Mouse (Mus musculus) liver, embryonic 16.5 days (tissue): Measurements from ENCODE around the gene Unc45b. TPM values are rescaled to one million over a fixed set of nuclear protein-coding genes. Genes with fewer than 3 reads are reported as not detected.

Experiments
- ATAC-seq: fragments of 200-750 bp; cut with Nextera tagmentation; 2 replicates; pipeline ENCODE4 v1.8.0; 2017; ENCODE audit warnings: low read depth, mild to moderate bottlenecking, moderate number of reproducible peaks, moderate library complexity
- H3K27ac ChIP-seq: fragments of 300-500 bp; sonication (generic); 2 replicates; pipeline ENCODE4 v1.5.1; 2014; ENCODE audit warnings: mild to moderate bottlenecking, low read length
- H3K27me3 ChIP-seq: fragments of 300-500 bp; sonication (generic); 2 replicates; pipeline ENCODE4 v1.6.1; 2014; ENCODE audit warnings: low read depth, low read length, mixed read lengths; ENCODE audit not compliant: control insufficient read depth, insufficient read depth
- H3K36me3 ChIP-seq: fragments of 300-500 bp; sonication (generic); 2 replicates; pipeline ENCODE4 v1.6.1; 2014; ENCODE audit warnings: mild to moderate bottlenecking; ENCODE audit not compliant: control insufficient read depth, insufficient read depth
- H3K4me1 ChIP-seq: fragments of 300-500 bp; sonication (generic); 2 replicates; pipeline ENCODE4 v1.6.1; 2014; ENCODE audit warnings: low read depth, low read length, mixed read lengths; ENCODE audit not compliant: control insufficient read depth
- H3K4me2 ChIP-seq: fragments of 300-500 bp; sonication (generic); 2 replicates; pipeline ENCODE4 v1.6.1; 2014; ENCODE audit warnings: low read depth, low read length, mixed read lengths
- H3K4me3 ChIP-seq: fragments of 300-500 bp; sonication (generic); 2 replicates; pipeline ENCODE4 v1.5.1; 2014; ENCODE audit warnings: low read depth, mild to moderate bottlenecking, low read length
- H3K9ac ChIP-seq: fragments of 300-500 bp; sonication (generic); 2 replicates; pipeline ENCODE4 v1.6.1; 2014; ENCODE audit warnings: low read depth, low read length
- H3K9me3 ChIP-seq: fragments of 300-500 bp; sonication (generic); replicated peaks from 2 replicates; pipeline ENCODE4 v1.6.1; 2016; ENCODE audit warnings: low read length; ENCODE audit not compliant: control insufficient read depth
- WGBS: fragments of 180-500 bp; shearing (Covaris S2); extraction: QIAGEN DNeasy Blood & Tissue Kit; methylation state at CpG from one replicate; pipeline ENCODE4 v1.1.7; 2014; ENCODE audit not compliant: insufficient replicate concordance; 5-methylcytosine and 5-hydroxymethylcytosine counted together
- polyA plus RNA-seq: library from polyadenylated mRNA; unstranded; fragments of >200 nt; fragmentation: Nextera tagmentation; extraction: Ambion mirVana; gene quantifications from 2 replicates; pipeline ENCODE4 v1.2.1, GENCODE M21; 2015

The Unc45b gene
- polyA plus RNA-seq, 1 experiment from 2014 or later, result 2.4 TPM

DNA sequence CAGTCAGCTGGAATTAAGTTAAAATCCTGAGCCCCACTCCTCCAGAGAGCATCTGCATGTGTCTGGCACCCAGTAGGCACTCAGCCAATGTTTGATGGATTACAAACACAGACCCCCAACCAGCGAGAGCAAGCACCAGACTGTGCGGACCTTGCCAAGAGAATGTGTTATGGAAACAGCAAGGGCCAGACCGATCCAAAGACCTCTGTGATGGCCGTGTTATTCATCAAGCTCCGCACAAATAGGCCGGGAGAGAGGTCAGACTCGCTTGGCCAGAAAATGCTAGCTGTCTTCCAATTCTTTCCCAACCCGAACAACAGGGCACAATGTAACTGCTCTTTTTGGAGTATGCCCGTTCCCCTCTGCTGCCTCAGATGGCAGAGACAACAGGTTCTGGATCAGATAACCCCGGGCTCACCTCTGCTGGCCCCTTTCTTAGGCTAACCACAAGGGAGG lies 21.8 kb upstream of the Unc45b start:
- Histone ChIP-seq H3K4me3 (no peak overlapping the region), H3K4me1 (peaks cover 19% of the 10 kb centered on the region), H3K9me3 (no peaks in the 10 kb centered on the region), H3K9ac (no peak overlapping the region), H3K36me3 (no peaks in the 10 kb centered on the region), H3K4me2 (no peak overlapping the region), H3K27ac (no peak overlapping the region), H3K27me3 (no peaks in the 10 kb centered on the region)
- ATAC-seq, result no peak
- 52% methylated on average over 10 of the region's 10 CpGs for WGBS

DNA sequence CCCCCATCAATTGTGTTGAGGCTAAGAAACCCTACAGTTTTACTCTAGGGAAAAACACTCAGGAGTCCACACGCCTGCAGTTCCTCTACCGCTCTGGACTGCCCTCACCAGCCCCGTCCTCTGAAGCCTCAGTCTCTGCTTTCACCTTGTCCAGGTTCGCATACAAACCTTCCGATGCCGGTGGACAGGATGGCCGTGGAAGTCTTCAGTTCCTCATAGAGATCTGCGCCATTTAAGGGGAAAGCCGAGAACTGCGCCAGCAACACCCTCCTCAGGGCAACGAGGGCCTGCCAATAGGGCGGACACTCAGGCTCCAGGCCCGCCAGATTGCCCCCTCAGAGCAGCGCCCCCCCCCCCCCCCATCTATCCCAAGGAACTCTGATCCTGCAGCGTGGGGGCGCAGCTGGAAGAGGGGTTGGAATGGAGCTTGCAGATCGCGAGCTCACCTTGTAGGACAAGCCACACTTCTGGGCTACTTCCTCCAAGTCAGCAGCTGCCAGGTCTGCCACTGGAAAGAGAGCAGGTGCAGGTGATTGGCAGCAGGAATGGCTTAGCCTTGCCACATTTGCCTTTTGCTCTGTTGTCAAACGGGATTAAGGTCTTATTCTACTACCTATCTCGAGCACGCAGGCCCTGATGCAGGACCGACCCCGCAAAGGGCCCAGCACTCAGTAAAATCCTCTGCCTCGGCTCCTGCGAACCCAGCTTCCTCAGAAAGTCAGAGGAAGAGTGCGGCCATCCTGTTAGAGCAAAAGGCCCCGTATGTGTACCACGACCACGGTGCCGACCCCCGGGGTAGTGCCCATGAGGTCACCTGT lies 20.6 kb upstream of the Unc45b start:
- Histone ChIP-seq H3K9me3 (no peaks in the 10 kb centered on the region), H3K27ac (peak overlapping the region; percentile 62), H3K4me1 (peaks cover 19% of the 10 kb centered on the region), H3K4me3 (peak overlapping the region; percentile 82), H3K4me2 (peak overlapping the region; percentile 97), H3K9ac (peak overlapping the region; percentile 81), H3K27me3 (no peaks in the 10 kb centered on the region), H3K36me3 (no peaks in the 10 kb centered on the region)
- ATAC-seq, result peak; percentile 44
- 3% methylated on average over 31 of the region's 31 CpGs for WGBS

DNA sequence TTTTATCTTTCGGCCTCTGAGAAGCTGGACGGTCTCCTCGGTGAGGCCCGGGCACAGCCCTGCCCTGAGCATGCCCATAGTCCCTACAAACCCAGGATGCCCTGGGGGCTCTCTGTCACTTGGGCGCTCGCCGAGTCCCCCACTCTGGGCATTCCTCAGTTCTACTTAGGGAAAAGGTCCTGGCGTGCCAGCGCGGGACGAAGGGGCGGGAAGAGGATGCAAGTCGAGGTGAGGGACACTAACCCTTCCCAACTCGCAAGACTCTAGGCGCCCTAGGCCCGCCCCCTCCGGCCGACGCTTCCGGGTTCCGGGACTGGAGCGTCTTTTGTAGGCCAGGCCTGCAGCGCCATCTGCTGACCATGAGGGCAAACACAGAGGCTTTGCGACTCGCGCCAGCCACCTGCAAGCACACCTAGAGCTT lies 20.0 kb upstream of the Unc45b start, which contains the start of gene Rad51d:
Rad51d (minus strand) TSS at position 273 of the 421 bp plus-strand sequence.
- no peaks in the 10 kb centered on the region for H3K27me3 ChIP-seq
- H3K27ac ChIP-seq, result peak within 1 kb of the TSS; percentile 62
- under 1% methylated on average over 26 of the region's 26 CpGs for WGBS
- peak within 1 kb of the TSS; percentile 81 for H3K9ac ChIP-seq
- H3K4me1 ChIP-seq, result peaks cover 19% of the 10 kb centered on the region
- H3K4me3 ChIP-seq, result peak within 1 kb of the TSS; percentile 82
- H3K9me3 ChIP-seq, result no peaks in the 10 kb centered on the region
- H3K36me3 ChIP-seq, result no peaks in the 10 kb centered on the region
- H3K4me2 ChIP-seq, result peak within 1 kb of the TSS; percentile 97
- peak; percentile 93 for ATAC-seq

DNA sequence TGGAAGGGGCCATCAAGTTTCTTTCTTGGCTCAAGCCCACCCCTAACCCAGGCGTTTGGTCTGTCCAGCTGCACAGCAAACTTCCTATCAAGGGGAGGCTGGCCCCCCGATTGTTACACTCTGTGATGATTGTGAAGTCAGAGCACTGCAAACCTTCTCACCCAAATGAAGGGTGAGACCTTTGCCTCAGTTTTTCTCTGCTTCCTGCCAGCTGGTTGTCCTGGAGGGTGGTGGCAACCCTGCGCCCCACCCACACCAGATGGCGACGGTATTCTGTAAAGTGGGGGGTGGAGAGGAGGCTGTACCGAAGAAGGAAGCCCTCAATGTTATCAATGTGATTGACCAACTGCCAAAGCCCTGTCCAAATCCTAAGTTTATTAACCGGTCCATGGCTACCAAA lies 18.4 kb upstream of the Unc45b start, which contains the start of gene Fndc8:
Fndc8 (plus strand) TSS at position 189 of the 400 bp plus-strand sequence.
- 35% methylated on average over 7 of the region's 7 CpGs for WGBS
- Histone ChIP-seq H3K9me3 (no peaks in the 10 kb centered on the region), H3K4me2 (no peak within 1 kb of the TSS)

DNA sequence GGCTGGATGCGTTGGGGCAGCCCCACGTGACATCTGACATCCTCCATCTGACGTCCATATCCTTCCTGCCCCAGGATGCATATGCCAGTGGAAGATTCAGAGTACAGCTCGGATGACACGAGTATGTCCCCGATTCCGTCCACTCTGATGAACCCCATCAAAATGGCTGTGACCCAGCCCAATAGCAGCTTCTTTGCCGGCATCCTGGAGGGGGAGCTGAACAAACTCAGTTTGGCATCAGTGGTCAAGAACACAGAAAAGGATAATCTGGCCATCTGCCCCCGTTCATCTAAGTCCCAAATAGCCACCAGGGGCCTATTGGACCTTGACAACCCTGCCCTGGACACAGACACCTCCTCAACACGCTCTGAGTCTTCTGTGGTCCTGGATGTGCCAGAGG lies 12.9 kb upstream of the Unc45b start:
- Histone ChIP-seq H3K27ac (no peak overlapping the region), H3K9me3 (no peaks in the 10 kb centered on the region), H3K36me3 (peaks cover 9% of the 10 kb centered on the region), H3K27me3 (no peaks in the 10 kb centered on the region), H3K4me1 (no peaks in the 10 kb centered on the region), H3K4me3 (no peak overlapping the region), H3K4me2 (no peak overlapping the region), H3K9ac (no peak overlapping the region)
- ATAC-seq, result no peak
- 65% methylated on average over 10 of the region's 10 CpGs for WGBS

More for the DNA sequence above, 18.4 kb upstream of the Unc45b start, which contains the start of gene Fndc8:
- Histone ChIP-seq H3K27me3 (no peaks in the 10 kb centered on the region), H3K27ac (no peak within 1 kb of the TSS), H3K4me1 (peaks cover 19% of the 10 kb centered on the region), H3K9ac (no peak within 1 kb of the TSS), H3K4me3 (no peak within 1 kb of the TSS), H3K36me3 (no peaks in the 10 kb centered on the region)
- ATAC-seq, result no peak

DNA sequence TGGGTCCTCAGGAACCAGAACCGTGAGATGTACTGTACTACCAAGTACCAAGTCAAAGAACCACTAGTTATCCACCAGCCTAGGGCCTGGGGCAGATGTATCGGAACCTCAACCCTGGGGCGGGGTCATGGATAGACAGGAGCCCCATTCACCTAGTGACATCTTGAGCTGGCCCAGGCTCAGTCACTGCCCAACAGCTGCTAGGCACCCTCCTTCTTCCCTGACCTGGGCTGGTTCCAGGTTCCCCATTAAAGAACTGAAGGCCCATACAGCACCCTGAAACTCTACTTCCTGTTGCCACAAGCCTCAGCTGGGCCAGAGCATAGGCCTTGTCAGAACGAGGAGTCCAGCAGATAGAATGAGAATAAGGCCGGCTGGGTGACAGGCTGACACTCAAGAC lies 10.6 kb upstream of the Unc45b start:
- no peak overlapping the region for H3K9ac ChIP-seq
- no peaks in the 10 kb centered on the region for H3K4me1 ChIP-seq
- H3K27me3 ChIP-seq, result no peaks in the 10 kb centered on the region
- 75% methylated on average over 5 of the region's 5 CpGs for whole genome bisulfite sequencing
- H3K4me2 ChIP-seq, result no peak overlapping the region
- H3K9me3 ChIP-seq, result no peaks in the 10 kb centered on the region
- ATAC-seq, result no peak
- no peak overlapping the region for H3K4me3 ChIP-seq
- H3K27ac ChIP-seq, result no peak overlapping the region
- peaks cover 13% of the 10 kb centered on the region for H3K36me3 ChIP-seq

DNA sequence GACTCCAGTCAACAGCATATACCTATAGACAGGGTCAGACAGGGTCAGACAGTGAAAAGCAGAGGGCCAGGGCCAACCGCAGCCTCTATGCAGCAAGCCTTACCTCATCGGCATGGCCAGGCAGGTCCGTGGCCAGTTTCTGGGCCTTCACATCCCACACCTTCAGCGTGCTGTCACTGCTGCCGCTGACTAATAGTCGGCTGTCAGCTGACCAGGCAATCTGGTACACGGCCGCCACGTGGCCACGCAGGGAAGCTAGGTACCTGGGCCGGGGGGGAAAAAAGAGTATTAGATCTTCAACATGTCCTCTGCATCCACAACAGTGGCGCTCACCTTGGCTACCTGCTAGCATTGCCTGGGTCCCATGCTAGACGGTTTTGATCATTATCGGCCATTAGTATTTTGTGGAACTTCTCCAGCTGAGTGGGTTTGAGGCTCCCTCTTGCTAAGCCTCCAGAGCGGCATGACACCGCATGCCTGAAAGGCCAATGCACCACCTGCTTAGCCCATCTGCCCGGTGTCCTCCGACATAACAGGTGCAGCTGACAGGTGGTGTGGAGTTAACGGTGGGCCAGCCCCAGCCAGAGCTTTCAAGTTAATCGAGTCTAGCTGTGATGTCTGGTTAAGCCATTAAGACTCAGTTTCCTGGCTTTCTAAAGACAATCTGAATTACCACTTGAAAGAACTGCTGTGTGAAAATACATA lies 8.6 kb upstream of the Unc45b start:
- no peak overlapping the region for H3K9ac ChIP-seq
- no peaks in the 10 kb centered on the region for H3K9me3 ChIP-seq
- WGBS, result 87% methylated on average over 20 of the region's 20 CpGs
- no peak for ATAC-seq
- peaks cover 13% of the 10 kb centered on the region for H3K36me3 ChIP-seq
- no peak overlapping the region for H3K27ac ChIP-seq
- no peak overlapping the region for H3K4me3 ChIP-seq
- peaks cover 4% of the 10 kb centered on the region for H3K4me1 ChIP-seq
- no peaks in the 10 kb centered on the region for H3K27me3 ChIP-seq
- H3K4me2 ChIP-seq, result no peak overlapping the region

DNA sequence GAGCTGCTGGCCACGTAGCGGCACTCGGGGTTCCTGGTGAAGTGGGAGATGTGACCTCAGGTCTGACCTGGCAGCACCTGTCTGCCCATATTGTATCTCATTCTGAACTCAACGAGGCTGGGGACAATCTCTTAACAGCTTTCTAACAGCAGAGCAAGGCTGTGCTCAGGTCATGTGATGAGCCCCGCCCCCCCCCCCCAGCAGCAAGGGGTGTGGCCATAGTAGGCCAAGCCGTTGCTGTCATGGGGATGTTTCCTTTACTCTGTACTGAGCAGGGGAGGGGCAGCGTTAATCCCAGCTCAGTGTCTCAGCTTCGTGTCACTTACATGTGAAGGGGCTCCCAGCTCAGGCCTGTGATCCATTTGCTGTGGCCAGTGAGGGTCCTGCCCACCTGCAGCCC lies 5.4 kb upstream of the Unc45b start:
- H3K27ac ChIP-seq, result no peak overlapping the region
- peaks cover 11% of the 10 kb centered on the region for H3K4me1 ChIP-seq
- no peaks in the 10 kb centered on the region for H3K27me3 ChIP-seq
- no peaks in the 10 kb centered on the region for H3K9me3 ChIP-seq
- H3K4me3 ChIP-seq, result no peak overlapping the region
- H3K9ac ChIP-seq, result no peak overlapping the region
- peaks cover 13% of the 10 kb centered on the region for H3K36me3 ChIP-seq
- H3K4me2 ChIP-seq, result no peak overlapping the region
- 43% methylated on average over 8 of the region's 8 CpGs for WGBS
- ATAC-seq, result no peak

DNA sequence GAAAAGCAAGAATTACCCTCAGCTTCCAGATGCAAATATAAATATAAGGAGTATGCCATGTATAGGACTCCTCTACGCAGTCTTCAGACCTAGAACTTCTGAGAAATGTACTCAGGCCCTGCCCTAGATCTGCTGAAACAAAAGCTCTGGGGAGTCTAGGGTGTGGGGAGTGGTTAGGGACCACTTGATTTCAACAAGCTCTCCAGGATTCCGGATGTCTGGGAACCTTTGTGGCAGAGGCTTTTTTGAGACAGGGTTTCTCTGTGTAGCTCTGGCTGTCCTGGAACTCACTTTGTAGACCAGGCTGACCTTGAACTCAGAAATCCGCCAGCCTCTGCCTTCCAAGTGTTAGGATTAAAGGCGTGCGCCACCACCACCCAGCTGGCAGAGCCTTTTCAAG lies 4.5 kb upstream of the Unc45b start:
- WGBS, result 83% methylated on average over 5 of the region's 5 CpGs
- no peak for ATAC-seq
- H3K36me3 ChIP-seq, result peaks cover 10% of the 10 kb centered on the region

More for the DNA sequence above, 4.5 kb upstream of the Unc45b start:
- Histone ChIP-seq H3K9me3 (no peaks in the 10 kb centered on the region), H3K9ac (no peak overlapping the region), H3K4me2 (no peak overlapping the region), H3K4me1 (peaks cover 11% of the 10 kb centered on the region), H3K27me3 (no peaks in the 10 kb centered on the region), H3K27ac (no peak overlapping the region), H3K4me3 (no peak overlapping the region)
